Mouse (Mus musculus) 3134 (cell line): ENCODE measurements at regions not wholly inside any gene's neighbourhood (a gene's known extent, or its start where the extent isn't known, plus 50 kb on each side); places are given as distances from the start of the nearest gene placed in this dataset.
A peak's percentile ranks its signal among the peaks of the same experiment; 100 is the strongest.

ENCODE experiments used
- DNase-seq: peaks from one replicate; pipeline ENCODE4 v3.0.0-alpha.2; 2011; ENCODE audit warnings: low spot score; ENCODE audit not compliant: insufficient read length; ENCODE audit errors: extremely low read depth

DNA sequence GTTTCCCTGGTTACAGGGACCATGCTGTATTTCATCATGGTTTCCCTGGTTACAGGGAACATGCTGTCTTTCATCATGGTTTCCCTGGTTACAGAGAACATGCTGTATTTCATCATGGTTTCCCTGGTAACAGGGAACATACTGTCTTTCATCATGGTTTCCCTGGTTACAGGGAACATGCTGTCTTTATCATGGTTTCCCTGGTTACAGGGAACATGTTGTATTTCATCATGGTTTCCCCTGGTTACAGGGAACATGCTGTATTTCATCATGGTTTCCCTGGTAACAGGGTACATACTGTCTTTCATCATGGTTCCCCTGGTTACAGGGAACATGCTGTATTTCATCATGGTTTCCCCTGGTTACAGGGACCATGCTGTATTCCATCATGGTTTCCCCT, 1579.5 kb downstream of the 4930444P10Rik start:
- DNase-seq: no peak

DNA sequence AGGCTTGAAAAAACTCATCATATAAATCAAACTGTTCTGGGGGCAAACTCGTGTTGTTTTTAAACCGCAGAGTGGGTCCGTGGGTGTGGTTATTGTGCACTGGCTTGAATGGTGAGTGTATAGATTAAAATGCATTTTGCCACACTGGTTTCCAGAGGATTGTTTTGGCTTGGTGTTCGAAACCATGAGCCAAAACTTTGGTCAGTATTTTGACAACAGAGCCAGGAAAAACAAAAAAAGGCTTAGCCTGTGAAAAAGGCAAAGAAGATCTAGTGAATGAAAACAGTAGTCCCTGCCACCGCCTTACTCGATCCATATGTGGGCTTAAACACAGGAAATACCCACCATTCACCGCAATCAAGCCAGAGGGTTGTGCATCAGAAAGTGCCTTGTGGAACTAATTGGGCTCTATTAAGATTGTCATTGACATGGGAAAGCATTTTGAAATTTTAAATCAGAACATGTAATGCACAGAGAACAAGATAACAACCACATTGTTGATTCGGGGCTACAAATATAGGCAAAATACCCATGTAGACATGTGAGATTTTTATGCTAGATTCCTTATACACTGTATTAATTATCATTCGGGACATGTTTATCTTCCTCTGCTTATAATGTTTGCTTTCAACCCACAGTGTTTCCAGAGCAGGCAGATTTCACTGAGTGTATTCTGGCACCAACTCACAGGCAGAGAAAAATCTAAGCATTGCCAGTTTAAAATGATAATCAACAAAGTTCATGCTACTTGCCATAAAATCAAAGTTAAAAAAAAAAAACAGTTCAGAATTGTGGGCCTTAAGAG, 1580.4 kb downstream of the 4930444P10Rik start:
- no peak for DNase-seq

DNA sequence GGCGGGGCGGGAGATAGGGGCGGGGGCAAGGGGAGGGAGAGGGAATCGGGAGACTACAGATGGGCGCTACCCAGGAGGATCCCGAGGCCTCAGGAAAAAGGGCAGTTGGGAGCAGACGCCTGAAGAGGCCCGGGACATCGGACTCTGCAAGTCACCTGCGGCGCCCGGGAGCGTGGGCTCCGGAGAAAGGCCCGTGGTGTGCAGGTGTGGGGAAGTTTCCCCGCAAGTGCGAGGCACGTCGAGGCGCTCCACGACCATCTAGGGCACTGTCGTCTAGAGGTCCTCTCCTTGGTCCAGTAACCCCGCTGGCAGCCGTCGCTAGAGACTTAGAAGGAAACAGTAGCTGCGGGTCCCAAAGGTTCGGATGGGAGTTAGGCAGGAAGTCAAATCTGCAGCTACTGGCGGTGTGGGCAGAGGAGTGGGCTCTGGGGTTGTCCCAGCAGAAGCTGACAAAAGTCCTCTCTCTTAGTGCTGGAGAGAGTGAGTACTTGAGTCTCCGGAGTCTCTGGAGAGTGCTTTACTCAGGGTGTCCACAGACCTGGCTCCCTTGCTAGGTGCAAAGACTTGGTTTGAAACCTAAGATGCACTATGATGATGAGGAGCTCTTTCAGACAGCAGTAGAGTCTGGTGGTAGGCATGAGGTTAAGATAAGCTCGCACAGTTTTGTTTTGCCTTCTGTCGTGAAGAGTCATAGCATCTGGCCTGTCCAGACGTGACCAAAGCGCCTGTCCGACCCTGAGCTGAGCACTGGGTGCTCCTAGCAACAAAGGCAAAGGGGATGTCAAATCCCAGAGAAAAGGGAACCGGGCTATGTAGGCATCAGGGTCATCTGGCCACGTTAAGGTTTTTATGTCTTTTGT, 1586.1 kb downstream of the 4930444P10Rik start:
- DNase-seq: no peak

DNA sequence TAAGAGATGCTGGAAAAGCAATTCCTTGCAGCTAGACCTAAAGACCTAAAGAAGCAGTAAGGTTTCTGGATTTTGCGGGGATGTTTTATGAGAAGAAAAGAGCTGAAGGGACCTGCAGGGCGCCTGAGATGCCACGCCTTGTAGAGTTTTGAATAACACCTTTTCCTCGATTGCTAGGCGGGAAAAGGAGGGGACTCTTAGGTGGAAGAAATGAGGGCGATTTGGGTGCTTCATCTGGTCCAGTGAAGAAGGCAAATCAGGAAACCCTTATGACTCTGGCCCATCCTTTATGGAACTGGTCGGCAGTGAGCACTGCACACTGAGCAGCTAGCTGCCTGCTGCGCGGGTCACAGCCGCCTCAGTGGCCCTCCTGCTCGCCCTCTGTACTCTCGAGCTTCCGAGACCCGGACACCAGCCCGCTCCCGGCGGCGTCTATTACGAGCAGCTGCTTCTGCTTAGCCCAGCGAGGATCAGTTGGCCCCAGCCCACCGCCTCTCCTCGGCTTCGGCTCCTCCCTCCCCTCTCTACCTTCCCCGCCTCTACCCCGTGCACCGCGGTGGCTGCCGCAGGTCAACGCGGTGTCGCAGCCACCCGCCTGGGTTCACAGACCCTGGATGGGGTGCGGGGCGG, 1586.8 kb downstream of the 4930444P10Rik start:
- no peak for DNase-seq

DNA sequence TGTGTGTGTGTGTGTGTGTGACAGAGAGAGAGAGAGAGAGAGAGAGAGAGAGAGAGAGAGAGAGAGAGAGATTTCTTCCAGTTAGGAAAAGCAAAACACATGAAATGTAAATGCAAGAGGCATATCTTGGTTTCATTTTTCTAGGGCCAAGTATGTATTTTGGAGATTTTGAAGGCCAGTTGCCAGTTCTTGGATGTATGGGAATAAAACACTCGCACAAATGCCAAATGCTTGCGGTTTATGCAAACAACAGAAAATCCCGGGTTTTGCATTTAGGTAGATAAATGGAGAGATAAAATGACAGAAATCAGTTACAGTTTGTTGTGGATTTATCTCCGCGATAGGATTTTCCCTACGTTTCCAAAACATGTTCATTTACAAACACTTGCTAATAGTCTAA, 1587.4 kb downstream of the 4930444P10Rik start:
- DNase-seq: no peak

DNA sequence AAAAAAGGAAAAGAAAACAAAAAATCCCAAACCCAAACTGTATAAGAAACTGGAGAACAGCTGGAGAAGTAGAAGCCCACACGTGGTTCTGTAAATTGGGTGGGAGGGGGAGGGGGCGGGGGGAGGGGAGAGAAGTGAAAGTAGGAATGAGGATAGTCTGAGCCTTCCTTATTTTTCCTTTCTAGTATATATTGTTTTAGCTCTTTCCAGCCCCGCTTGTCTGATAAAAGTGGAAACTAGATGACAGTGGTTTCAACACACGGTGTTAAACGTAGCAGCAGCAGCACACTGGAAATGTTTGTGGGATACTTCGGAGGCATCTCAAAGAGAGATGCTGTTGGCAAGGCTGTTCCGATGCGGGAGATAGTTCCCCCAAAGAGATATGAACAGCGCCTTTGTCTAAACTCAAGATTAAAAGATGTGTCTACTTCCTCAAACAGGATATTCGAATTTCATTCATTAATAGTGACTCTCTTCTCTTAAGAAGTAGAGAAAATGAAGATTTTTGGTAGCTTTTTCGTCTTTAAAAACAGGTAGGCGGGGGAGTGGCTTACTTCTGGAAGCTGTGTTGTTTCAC, 1588.3 kb downstream of the 4930444P10Rik start:
- no peak for DNase-seq

DNA sequence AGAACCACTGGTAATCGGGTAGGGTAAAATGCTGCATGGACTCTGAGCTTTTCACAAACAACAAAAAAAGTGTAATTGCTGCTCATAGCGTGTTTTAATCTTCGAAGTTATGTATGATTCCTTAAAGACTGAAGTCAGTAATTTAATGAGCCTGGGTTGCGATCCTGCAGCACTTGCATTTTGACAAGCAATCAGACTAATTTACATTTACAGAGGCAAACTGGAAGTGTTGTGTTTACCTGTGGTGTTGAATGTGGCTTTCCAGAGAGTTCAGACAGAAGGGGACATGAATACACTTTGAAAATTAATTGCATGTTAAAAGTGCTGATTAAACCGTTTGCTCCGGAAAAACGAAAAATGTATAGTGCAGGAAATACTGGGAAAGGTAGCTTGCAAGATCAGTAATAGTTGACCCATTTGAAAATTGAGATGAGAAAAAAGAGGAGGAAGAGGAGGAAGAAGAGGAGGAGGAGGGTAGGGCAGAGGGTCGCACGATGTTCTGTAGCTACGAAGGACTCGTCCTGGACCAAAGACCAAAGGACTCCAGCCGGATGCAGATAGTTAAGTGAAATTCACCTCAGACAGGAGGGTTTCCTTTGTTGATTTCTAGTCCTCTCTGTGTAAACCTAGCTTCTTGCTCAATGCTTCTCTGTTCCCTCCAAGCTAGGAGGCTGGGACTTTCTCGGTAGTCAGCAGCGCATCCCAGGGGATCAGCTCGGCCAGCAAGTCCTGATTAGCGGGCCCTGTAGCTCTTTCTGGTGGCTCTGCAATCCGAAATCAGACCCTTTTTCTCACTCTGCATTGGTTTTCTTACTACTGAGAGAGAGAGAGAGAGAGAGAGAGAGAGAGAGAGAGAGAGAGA, 1589.0 kb downstream of the 4930444P10Rik start:
- DNase-seq: no peak

DNA sequence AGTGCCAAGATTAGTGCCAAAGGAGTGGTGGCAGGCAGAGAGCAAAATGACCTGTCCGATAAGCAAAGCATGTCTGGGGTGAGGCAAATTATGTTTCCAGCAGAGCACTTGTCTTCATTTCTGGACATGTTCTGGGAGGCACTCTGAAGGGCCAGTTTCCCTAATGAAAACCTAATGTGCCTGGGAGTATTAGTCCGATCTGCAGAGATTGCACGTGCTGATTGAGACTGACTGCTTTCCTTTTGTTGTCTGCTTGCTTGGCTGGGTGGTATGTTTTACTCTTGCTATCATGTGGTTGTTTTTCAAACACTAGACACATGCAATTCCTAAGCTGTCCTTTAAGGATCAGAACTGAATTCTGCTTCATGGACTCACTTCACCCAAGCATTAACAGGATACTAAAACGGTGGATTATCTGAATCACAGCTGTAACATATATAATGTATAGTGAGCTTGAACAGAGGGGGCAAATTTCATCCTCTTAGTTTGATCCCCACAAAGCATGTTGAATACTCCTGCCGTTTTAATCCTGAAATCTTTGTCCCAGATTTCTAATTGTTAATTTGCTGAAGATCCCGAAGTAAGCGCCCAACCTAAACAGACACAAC, 1589.8 kb downstream of the 4930444P10Rik start:
- no peak for DNase-seq

DNA sequence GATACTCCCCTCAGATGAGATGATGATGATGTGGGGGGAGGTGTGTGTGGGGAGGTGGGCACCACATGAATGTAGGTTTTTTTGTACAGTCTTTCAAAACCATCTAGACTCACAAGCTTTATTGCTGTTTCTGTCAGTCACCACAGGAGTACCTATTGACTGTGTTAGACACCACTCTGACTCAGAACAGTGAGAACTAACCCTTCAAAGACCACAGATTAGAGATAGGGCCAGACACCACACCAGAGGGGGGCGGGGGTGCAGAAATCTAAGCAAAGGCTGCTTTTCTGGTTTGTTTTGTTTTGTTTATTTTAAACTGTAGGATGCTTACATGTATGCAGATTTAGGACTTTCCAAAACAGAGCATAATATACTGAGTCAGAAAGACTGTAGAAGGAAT, 1594.0 kb downstream of the 4930444P10Rik start:
- no peak for DNase-seq

DNA sequence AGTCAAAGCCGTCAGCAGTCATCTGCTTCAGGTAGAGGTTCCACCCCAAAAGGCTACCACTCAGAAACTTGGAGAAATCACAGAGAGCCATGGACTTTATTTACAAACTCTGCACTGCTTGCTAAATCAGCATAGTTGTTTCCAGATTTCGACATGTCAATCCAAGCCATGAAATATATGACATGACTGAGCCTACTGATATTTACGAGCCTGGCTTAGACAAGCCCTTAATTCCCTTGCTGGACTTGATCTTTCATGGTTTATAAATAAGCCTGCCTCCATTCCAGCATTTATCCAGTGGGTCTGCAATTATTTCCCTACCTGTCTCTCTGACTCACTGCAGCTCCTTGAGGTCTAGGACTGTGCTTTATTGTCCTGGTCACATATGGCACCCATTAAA, 1603.1 kb downstream of the 4930444P10Rik start:
- DNase-seq: no peak

DNA sequence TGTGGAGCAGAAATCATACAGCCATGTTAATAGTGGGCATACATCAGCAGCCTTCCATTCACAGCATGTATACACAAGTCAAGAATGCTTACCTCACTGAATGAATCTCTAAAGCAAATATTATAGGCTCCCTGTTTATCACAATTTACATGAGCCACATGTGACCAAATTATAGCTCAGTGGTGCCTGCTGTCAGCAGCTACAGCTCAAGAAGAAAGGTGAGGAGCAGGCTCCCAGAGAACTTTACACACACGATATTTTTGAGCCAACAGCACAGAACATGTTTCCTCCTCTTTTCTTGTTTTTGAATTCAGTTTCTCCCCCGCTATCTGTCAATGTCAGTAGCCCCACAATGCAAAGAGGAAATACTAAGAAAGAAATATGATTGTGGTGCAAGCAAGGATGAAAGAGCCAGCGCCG, 1605.4 kb downstream of the 4930444P10Rik start:
- no peak for DNase-seq

DNA sequence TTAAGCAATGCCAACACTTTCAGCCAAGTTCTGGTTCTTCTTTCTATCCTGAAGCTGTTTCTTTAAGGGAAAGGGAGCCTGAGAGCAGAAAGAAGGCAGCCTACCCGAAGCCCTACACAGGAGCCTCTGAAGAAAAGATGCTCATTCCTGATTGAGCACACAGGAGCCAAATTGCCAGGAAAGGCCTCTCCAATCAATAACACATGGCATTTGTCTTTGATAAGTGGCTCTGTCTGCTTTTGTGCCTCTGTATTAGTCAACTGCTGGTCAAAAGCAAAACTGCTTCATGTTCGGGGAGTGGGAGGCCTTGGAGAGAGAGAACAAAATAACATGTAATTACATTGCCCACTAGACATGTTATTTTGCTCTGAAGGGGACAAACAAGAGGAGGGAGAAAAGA, 1607.4 kb downstream of the 4930444P10Rik start:
- DNase-seq: no peak

DNA sequence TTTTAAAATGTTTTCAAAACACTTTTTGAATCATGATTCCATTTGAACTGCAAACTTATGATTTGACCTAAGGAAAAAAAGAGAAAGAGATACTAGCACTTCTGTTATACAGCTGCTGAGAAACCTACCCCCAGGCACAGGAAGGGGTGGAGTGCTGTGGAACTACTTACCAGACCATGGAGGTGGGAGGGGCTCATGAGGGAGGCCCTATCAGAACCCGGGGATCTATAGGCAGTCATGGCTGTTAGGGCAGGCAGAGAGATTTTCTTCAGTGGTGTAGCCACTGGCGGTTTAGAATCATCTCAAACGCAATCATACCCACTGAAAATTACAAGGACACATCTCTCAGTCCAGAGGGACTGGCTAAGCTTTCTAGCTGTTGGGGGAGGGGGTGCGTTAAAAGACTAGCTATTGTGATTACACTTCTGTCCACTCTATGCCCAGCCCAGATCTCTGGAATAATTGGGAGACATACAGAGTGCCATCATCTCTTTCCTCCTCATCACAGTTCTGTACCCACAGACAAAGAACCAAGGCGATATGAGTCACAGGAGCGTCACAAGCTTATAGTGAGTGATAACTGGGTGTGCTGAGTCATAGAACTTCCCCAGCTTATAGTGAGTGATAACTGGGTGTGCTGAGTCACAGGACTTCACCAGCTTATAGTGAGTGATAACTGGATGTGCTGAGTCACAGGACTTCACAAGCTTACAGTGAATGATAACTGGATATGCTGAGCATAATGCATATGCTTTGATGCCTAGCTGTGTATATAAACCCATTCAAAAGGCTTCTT, 1608.8 kb downstream of the 4930444P10Rik start:
- DNase-seq: peak; percentile 23

DNA sequence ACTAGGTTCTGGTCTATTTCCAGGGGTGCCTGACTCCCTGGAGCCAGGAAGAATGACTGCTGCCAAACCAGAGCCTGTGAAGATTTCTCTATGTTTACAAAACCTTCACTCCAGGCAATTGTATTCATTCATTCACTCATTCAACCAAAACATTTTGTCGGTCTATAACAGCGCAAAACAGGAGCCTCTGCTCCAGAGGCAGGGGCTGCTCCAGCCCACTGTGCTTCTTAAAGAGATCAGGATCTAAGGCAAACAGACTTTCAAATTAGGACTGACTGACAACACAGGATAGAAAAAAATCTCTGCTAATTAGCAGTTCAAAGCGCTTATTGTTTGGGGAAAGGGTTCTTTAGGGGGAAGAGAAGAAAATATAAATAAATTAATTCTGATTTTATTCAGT, 1620.8 kb downstream of the 4930444P10Rik start:
- DNase-seq: no peak

DNA sequence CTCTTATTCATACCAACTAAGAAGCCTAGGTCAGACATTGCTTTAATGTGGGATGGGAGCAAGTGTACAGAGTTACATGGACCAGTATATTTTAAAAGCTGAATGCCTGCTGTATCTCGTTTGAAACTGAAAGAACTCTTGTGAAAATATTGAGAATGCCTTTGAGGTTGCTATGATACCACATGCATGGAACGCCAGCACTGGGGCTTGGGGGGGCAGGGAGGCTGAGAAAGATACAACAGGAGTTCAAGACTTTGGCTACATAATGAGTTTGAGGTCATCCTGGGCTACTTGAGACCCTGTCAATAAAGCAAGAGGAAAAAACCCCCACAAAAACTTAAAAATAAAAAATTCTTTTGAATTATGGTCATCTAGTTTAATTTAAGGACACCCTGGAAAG, 1621.6 kb downstream of the 4930444P10Rik start:
- DNase-seq: no peak

DNA sequence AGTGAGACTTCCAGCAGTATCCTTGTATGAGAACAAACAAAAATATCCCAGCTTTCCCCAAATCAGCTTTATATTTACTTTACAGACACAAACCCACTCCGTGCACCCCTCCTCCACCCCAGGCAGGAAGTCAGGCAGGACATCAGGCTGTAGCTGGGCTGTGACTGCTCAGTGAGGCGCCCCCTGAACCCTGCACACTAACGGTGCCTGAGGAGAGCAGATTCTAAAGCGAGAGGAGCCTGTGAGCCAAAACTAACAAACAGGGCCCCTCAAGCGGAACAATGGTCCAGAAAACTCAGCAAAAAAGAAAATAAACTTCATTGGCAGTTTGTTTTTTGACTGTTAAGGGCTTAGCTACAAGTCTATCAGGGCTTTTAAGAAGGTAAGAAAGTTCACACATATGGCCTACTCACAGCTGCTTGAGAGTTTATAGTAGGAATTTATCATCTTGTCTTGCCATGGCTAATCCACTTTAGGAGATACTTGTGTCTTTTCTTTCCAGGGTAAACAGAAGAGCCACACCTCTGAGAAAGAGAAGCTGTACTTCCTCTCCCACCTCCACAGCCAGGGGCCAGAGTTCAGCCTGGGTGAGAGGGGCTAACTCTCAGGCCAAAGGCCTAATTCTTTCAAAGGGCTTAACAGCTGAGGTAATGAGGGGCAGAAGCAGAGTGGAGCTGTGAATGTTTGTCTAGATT, 1628.2 kb downstream of the 4930444P10Rik start:
- DNase-seq: peak; percentile 7

DNA sequence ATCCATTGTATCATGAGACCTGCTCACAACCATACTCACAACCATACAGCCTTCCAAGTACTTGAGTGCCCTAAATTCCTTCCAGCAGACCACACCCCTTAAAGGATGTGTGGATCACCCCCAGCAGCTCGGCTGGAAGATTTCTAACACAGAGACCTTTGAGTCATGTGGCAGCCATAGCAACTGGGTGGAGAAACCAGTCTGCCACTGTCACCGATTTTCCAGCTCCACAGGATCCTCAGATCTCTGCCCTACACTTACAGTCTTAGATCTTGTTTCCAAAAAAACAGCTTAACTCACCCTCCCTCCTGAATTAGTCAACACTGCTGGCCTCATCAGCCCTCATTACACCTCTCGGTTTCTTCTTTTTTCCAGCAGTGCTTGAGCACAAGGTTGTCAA, 1630.6 kb downstream of the 4930444P10Rik start:
- DNase-seq: no peak

DNA sequence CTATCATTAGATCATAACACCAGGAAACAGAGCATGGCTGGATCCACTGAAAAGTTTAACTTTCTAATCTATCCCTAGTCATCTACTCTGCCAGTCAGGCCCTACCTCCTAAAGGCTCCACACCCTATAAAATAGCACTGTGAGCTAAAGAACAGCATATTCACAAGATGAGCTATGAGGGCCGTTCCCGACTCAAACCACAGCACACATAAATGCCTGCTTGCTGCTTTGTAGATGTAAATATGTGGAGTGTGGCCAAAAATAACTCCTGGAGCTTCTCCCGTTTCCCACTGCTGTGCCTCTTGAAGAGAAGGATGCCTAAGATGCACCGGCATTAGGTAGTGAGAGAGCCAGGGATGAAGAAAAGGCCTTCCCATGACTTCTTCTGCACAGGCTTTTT, 1632.3 kb downstream of the 4930444P10Rik start:
- DNase-seq: no peak
